Mouse (Mus musculus) intestine, embryonic 15.5 days (tissue): Measurements from ENCODE around the gene Clrn3. TPM values are rescaled to one million over a fixed set of nuclear protein-coding genes. Genes with fewer than 3 reads are reported as not detected.
"Not testable (repeated sequence)": the region's sequence is repeated elsewhere in the genome, so short reads cannot be mapped to it uniquely, and the experiment has no call there.

Source experiments
- ATAC-seq: fragments of 200-750 bp; cut with Nextera tagmentation; 2 replicates; pipeline ENCODE4 v1.8.0; 2017; ENCODE audit warnings: moderate TSS enrichment, moderate library complexity
- H3K27ac ChIP-seq: fragments of 300-500 bp; sonication (generic); 2 replicates; pipeline ENCODE4 v1.5.1; 2015; ENCODE audit warnings: mild to moderate bottlenecking, inconsistent platforms
- H3K27me3 ChIP-seq: fragments of 300-500 bp; sonication (generic); replicated peaks from 2 replicates; pipeline ENCODE4 v1.6.1; 2015; ENCODE audit warnings: inconsistent platforms
- H3K36me3 ChIP-seq: fragments of 300-500 bp; sonication (generic); 2 replicates; pipeline ENCODE4 v1.6.1; 2015; ENCODE audit warnings: inconsistent platforms
- H3K4me1 ChIP-seq: fragments of 300-500 bp; sonication (generic); replicated peaks from 2 replicates; pipeline ENCODE4 v1.6.1; 2015; ENCODE audit warnings: inconsistent platforms
- H3K4me2 ChIP-seq: fragments of 300-500 bp; sonication (generic); replicated peaks from 2 replicates; pipeline ENCODE4 v1.6.1; 2015; ENCODE audit warnings: mild to moderate bottlenecking, inconsistent platforms
- H3K4me3 ChIP-seq: fragments of 300-500 bp; sonication (generic); replicated peaks from 2 replicates; pipeline ENCODE4 v1.5.1; 2015; ENCODE audit warnings: inconsistent platforms
- H3K9ac ChIP-seq: fragments of 300-500 bp; sonication (generic); 2 replicates; pipeline ENCODE4 v1.6.1; 2015; ENCODE audit warnings: inconsistent platforms
- H3K9me3 ChIP-seq: fragments of 300-500 bp; sonication (generic); 2 replicates; pipeline ENCODE4 v1.6.1; 2016; ENCODE audit warnings: inconsistent platforms
- WGBS: fragments of 180-500 bp; shearing (Covaris S2); methylation state at CpG from one replicate; pipeline ENCODE4 v1.1.7; 2015; 5-methylcytosine and 5-hydroxymethylcytosine counted together
- polyA plus RNA-seq: library from polyadenylated mRNA; unstranded; fragments of >200 nt; fragmentation: Nextera tagmentation; extraction: Ambion mirVana; gene quantifications from 2 replicates; pipeline ENCODE4 v1.2.1, GENCODE M21; 2015

Clrn3 gene
- 28.1 and 30.2 TPM in 2 replicates for polyA plus RNA-seq

DNA sequence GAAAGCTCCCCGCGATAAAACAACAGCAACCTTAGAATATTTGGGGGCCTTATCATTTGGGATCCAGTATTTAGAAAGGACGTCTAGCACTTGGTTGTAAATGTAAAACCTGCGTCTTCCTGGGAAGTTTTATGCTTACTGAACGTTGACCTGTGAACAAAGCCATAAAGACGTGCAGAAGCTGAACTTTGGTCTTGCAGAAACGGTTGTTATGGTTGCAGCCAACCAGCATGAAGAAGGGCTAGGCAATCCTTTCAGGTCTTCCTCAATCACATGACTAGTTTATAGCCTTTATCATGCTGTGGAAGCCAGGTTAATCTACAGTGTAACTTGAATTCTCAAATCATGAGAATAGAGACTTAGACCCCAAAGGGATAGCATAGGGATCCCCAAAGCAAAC lies at the start of gene Clrn3:
Gene Clrn3 (minus strand): TSS at position 140 of the 400 bp plus-strand sequence.
- ATAC-seq = peak; percentile 93
- peak within 1 kb of the TSS; percentile 17 for H3K4me2 ChIP-seq
- H3K36me3 ChIP-seq = no peaks in the 10 kb centered on the region
- 54% methylated on average over 7 of the region's 7 CpGs for WGBS
- no peak within 1 kb of the TSS for H3K9ac ChIP-seq
- peak within 1 kb of the TSS; percentile 72 for H3K27ac ChIP-seq
- no peaks in the 10 kb centered on the region for H3K27me3 ChIP-seq
- H3K9me3 ChIP-seq = no peaks in the 10 kb centered on the region
- peaks cover 4% of the 10 kb centered on the region; the same call in 1 of the 2 replicates for H3K4me1 ChIP-seq
- peak within 1 kb of the TSS; percentile 32 for H3K4me3 ChIP-seq

DNA sequence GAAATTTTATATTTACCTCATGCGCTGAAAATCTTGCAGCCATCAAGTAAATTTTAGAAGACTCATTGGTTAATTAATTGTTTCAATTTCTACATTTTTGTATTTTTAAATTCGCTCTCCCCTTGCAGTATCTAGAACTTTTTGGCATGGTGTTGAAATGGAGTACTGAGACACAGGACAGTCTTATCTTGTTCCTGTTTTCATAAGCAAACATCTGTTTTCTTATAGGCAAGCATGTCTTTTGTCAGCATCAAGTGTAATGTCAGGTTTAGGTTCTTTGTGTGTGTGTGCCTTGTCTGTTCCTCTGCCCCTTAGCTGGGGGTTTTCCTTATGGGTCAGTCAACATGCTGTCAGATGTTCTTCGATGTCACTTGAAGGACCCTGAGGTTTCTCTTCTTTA lies 47.9 kb upstream of the Clrn3 start:
- Histone ChIP-seq H3K27me3 (no peaks in the 10 kb centered on the region), H3K9ac (no peak overlapping the region), H3K36me3 (no peaks in the 10 kb centered on the region), H3K4me2 (no peak overlapping the region), H3K27ac (no peak overlapping the region), H3K4me3 (no peak overlapping the region), H3K9me3 (no peaks in the 10 kb centered on the region), H3K4me1 (0 out of 2 replicates have a peak, but pooled peaks cover 5% of the 10 kb centered on the region)
- ATAC-seq = no peak
- 90% methylated on average over 3 of the region's 3 CpGs for WGBS

DNA sequence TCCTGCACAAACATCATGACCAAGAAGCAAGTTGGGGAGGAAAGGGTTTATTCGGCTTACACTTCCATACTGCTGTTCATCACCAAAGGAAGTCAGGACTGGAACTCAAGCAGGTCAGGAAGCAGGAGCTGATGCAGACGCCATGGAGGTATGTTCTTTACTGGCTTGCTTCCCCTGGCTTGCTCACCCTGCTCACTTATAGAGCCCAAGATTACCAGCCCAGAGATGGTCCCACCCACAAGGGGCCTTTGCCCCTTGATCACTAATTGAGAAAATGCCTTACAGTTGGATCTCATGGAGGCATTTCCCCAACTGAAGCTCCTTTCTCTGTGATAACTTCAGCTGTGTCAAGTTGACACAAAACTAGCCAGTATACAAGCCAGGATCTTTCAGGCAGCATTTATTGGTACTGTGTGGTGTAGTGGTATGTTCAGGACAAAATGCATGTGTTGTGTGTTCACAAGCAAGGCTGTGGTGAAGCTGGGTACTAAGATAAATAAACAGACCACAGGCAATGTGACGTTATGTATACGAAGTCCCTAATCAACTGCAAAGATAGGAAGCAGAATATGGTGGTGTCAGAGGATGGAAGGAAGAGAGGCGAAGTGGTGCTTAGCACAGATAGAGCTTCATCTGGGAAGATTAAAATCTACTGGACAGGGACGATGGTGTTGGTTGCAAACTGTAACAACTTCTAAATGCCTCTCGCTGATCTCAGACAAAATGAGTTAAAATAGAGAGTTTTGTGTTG lies 47.0 kb upstream of the Clrn3 start:
- H3K9me3 ChIP-seq, ATAC-seq, H3K4me3 ChIP-seq, H3K9ac ChIP-seq, H3K4me1 ChIP-seq, H3K4me2 ChIP-seq, H3K27me3 ChIP-seq, H3K36me3 ChIP-seq, H3K27ac ChIP-seq: not testable (repeated sequence)
- 68% methylated on average over 7 of the region's 7 CpGs for WGBS

DNA sequence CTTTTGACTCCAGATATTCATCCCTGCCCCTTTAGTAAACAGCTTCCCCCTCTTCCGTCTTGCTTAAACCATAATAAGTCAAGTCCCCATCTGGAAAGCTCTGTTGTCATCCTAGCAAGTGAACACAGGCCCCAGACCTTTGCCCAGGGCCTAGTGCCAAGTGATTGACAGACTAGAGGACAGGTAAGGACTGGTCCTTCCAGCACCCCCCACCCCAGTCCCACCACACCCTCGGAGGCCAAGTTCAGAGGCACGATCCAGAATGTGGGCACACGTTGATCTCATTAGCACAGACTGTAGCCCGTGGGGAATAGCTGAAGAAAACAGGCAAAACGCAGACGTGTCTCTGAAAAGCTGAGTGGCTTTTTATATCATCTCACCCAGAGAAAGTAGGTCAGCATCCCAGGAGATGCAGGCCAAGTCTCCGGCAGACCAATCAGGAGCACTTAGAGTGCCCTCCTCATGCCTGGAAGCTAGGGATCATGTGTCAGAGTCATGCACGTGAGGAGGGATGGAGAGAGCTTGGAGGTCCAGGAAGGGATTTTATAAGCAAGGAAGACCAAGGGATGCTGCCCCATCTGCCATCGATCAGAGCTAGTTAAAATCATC lies 43.6 kb upstream of the Clrn3 start:
- peak; percentile 41; the same call in 1 of the 2 replicates for ATAC-seq
- no peak overlapping the region for H3K9ac ChIP-seq
- 36% methylated on average over 10 of the region's 10 CpGs for WGBS
- no peak overlapping the region for H3K4me3 ChIP-seq
- no peak overlapping the region for H3K27ac ChIP-seq
- H3K4me1 ChIP-seq = 0 out of 2 replicates have a peak, but pooled peaks cover 5% of the 10 kb centered on the region
- H3K4me2 ChIP-seq = no peak overlapping the region
- no peaks in the 10 kb centered on the region for H3K9me3 ChIP-seq
- H3K36me3 ChIP-seq = no peaks in the 10 kb centered on the region
- H3K27me3 ChIP-seq = no peaks in the 10 kb centered on the region

DNA sequence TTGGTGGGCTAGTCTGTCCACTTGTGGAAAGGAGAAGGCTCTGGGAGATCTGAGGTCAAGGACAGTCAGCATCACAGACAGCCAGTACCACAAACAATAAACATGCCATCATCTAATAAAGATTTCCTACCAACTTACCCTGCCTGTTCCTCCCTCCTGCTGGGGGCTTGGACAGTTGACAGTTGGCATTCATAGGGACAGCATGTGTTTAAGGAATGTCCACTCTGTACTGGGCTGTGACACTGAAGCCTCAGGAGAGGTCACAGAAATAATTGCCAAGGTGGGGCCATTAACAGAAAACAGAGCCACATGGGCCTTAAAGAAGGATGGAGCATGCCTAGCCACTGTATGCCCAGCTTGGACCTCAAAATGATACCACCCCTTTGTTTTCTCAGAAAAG lies 42.9 kb upstream of the Clrn3 start:
- H3K4me2 ChIP-seq = no peak overlapping the region
- no peaks in the 10 kb centered on the region for H3K27me3 ChIP-seq
- no peak overlapping the region for H3K9ac ChIP-seq
- H3K9me3 ChIP-seq = no peaks in the 10 kb centered on the region
- ATAC-seq = no peak
- no peak overlapping the region for H3K4me3 ChIP-seq
- H3K27ac ChIP-seq = no peak overlapping the region
- H3K36me3 ChIP-seq = no peaks in the 10 kb centered on the region
- H3K4me1 ChIP-seq = 0 out of 2 replicates have a peak, but pooled peaks cover 5% of the 10 kb centered on the region

DNA sequence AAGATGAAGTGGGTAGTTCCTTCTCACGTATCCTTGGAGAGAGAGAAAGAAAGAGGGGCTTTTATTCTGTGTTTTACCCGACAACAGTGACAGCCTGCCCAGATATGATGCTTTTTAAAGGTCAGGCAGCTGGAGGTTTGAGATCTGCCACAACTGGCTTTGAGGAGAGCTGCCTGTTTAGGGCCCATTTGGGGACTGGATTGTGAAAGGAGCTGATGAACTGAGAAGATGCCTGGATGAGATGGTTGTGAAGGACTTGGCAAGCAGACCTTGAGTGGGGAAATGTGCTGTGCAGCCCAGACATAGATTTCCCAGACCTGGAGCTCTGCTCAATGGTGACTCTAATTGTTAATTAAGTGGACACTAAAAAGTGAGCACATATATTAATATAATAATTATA lies 40.1 kb upstream of the Clrn3 start:
- Histone ChIP-seq H3K27ac (no peak overlapping the region), H3K4me2 (no peak overlapping the region), H3K9ac (no peak overlapping the region), H3K9me3 (no peaks in the 10 kb centered on the region), H3K4me3 (no peak overlapping the region), H3K27me3 (no peaks in the 10 kb centered on the region), H3K36me3 (no peaks in the 10 kb centered on the region), H3K4me1 (0 out of 2 replicates have a peak, but pooled peaks cover 5% of the 10 kb centered on the region)
- no peak for ATAC-seq
- WGBS = 69% methylated on average over 2 of the region's 2 CpGs

DNA sequence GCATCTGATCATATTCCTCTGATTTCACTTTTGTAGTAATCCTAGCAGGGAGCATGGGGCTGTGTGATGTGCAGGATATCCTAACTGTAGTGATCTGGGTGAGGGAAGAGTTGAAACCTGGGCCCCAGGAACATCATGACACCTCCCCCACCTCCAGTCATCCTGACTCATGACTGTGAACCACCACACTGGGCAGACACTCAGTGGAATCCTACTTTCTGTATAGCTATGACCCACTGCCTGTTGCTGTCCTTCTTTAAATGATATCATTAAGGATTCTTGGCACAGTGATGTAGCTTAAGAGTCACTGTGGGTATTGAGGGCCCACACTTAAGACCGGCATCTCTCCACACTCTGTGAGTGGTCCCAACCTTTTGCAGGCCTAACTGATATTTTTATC lies 39.1 kb upstream of the Clrn3 start:
- no peaks in the 10 kb centered on the region for H3K9me3 ChIP-seq
- 0 out of 2 replicates have a peak, but pooled peaks cover 5% of the 10 kb centered on the region for H3K4me1 ChIP-seq
- H3K4me2 ChIP-seq = no peak overlapping the region
- H3K27ac ChIP-seq = no peak overlapping the region
- H3K36me3 ChIP-seq = no peaks in the 10 kb centered on the region
- no peak overlapping the region for H3K9ac ChIP-seq
- no peak for ATAC-seq
- no peaks in the 10 kb centered on the region for H3K27me3 ChIP-seq
- 76% methylated on average over 1 of the region's 1 CpGs for WGBS
- H3K4me3 ChIP-seq = no peak overlapping the region

DNA sequence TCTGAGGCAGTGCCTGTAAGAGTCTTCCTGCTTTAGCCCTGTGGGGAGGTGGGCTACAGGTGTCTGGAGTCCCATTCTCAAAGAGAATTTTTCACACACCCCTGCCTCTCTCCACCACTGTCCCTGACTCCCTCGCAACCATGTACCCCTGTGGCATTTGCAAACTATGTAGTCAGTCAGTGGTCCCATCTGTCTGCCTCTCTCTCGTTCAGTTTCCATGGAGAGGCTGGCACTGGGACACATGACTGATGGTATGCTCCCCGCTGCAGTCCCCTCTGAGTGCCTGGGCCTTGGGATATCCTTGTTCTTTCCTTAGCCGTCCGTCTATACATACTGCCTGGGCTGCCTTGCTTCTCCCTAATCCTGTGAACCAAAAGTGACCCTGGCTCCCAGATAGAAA lies 37.6 kb upstream of the Clrn3 start:
- H3K9me3 ChIP-seq = no peaks in the 10 kb centered on the region
- no peaks in the 10 kb centered on the region for H3K27me3 ChIP-seq
- no peak overlapping the region for H3K4me3 ChIP-seq
- no peak overlapping the region for H3K9ac ChIP-seq
- H3K4me1 ChIP-seq = no peaks in the 10 kb centered on the region
- H3K4me2 ChIP-seq = no peak overlapping the region
- H3K27ac ChIP-seq = no peak overlapping the region
- no peak for ATAC-seq
- H3K36me3 ChIP-seq = no peaks in the 10 kb centered on the region
- 82% methylated on average over 5 of the region's 5 CpGs for WGBS

DNA sequence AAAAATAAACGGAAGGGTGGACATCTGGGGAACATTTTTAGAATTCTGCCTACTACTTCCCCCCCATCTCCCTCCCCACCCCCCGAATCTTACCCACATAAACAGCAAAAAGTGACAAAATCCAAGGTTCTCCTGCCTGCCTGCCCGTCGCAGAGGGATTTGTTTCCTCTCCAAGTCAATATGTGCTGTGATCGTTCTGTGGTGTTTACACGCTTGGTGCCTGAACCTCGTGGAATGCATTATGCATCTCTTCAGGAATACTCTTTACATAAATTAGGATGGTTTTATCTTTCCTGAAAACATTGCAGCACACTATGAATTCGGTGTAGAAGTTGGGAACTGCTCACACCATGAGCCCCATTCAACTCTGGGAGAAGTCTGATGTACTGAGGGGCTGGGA lies 35.6 kb upstream of the Clrn3 start:
- Histone ChIP-seq H3K36me3 (no peaks in the 10 kb centered on the region), H3K4me1 (no peaks in the 10 kb centered on the region)

DNA sequence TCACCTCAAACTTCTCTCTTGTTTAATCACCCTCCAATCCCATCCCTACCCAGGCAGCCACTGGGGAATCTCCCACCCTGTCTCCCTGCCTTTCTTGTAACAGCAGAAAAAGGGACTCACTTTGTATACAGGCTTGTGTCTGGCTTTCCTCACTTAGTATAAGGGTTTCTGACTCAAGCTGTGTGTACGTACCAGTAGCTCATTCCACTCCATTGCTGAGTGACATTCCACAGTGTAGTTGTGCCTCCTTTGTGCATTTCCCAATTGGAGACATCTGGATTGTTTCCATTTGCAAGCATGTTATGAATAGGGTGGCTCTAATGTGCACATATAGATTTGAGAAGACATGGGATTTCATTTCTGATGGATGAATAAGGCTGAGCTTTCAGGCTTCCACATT lies 31.8 kb upstream of the Clrn3 start:
- Histone ChIP-seq H3K36me3 (no peaks in the 10 kb centered on the region), H3K27ac (no peak overlapping the region), H3K4me3 (no peak overlapping the region), H3K9ac (no peak overlapping the region), H3K4me2 (no peak overlapping the region), H3K4me1 (no peaks in the 10 kb centered on the region), H3K9me3 (no peaks in the 10 kb centered on the region), H3K27me3 (no peaks in the 10 kb centered on the region)
- 46% methylated on average over 1 of the region's 1 CpGs for WGBS
- ATAC-seq = no peak

More for the DNA sequence above, 35.6 kb upstream of the Clrn3 start:
- H3K27me3 ChIP-seq = no peaks in the 10 kb centered on the region
- no peak overlapping the region for H3K4me3 ChIP-seq
- H3K4me2 ChIP-seq = no peak overlapping the region
- no peaks in the 10 kb centered on the region for H3K9me3 ChIP-seq
- no peak overlapping the region for H3K9ac ChIP-seq
- H3K27ac ChIP-seq = no peak overlapping the region
- 72% methylated on average over 8 of the region's 8 CpGs for WGBS
- no peak for ATAC-seq

DNA sequence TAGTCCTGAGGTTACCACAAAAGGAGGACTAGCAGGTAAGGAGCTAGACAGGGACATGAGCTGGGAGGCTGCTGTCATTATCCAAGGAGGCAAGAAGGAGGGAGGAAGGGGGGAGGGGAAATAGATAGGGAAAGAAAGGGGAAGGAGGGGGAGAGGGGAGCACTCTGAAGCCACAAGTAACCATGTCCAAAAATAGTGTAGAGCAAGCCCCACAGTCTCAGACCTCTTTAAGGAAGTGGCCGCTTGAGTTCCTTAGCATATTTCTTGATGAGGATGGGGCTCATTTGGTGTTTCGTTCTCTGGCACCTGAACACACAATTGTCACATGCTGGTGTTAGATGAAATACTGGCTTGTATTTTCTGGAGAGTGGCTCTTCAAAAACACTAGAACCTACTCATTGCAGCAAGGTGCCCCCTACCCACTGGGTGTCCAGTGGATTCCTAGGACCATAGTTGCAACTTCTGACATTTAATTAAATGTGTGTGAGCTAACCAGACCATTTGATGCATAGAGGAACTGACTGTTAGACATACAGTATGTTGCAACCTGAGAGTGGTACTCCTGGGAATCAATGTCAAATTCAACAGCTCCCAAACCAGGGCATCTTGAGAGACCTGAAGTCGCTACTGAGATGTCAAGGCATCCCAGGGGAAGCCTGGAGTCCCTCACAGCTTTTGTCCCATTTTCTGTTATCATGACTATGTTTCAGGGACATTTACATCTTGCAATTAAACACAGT lies 28.4 kb upstream of the Clrn3 start:
- Histone ChIP-seq H3K27ac (no peak overlapping the region), H3K27me3 (no peaks in the 10 kb centered on the region), H3K4me2 (no peak overlapping the region), H3K36me3 (no peaks in the 10 kb centered on the region), H3K9ac (no peak overlapping the region), H3K4me1 (no peaks in the 10 kb centered on the region), H3K4me3 (no peak overlapping the region), H3K9me3 (no peaks in the 10 kb centered on the region)
- WGBS = 80% methylated on average over 3 of the region's 3 CpGs
- no peak for ATAC-seq

DNA sequence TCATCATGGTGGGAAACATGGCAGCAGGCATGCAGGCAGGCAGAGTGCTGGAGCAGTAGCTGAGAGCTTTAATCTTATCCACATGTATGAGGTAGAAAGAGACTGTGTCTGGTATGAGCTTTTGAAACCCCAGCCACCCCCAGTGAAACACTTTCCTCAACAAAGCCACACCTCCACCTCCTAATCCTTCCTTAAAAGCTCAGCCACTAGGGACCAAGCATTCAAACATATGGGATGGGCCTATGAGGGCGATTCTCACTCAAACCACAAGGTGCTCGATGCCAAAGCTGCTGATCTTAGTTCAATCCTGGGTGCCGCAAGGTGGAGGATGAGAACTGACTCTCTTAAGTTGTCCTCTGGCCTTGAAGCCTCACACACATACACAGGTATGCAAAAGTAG lies 25.1 kb upstream of the Clrn3 start:
- 85% methylated on average over 3 of the region's 3 CpGs for WGBS
- H3K4me3 ChIP-seq = no peak overlapping the region
- no peak overlapping the region for H3K4me2 ChIP-seq
- no peaks in the 10 kb centered on the region for H3K4me1 ChIP-seq
- H3K27ac ChIP-seq = no peak overlapping the region
- no peaks in the 10 kb centered on the region for H3K9me3 ChIP-seq
- H3K36me3 ChIP-seq = no peaks in the 10 kb centered on the region
- no peak overlapping the region for H3K9ac ChIP-seq
- no peaks in the 10 kb centered on the region for H3K27me3 ChIP-seq
- no peak for ATAC-seq
